Mouse (Mus musculus): ENCODE measurements around the gene Fam71f1. TPM values are rescaled to one million over a fixed set of nuclear protein-coding genes. Genes with fewer than 3 reads are reported as not detected.

Fam71f1 gene
- polyA plus RNA-seq, 1 experiment, result 372 TPM

DNA sequence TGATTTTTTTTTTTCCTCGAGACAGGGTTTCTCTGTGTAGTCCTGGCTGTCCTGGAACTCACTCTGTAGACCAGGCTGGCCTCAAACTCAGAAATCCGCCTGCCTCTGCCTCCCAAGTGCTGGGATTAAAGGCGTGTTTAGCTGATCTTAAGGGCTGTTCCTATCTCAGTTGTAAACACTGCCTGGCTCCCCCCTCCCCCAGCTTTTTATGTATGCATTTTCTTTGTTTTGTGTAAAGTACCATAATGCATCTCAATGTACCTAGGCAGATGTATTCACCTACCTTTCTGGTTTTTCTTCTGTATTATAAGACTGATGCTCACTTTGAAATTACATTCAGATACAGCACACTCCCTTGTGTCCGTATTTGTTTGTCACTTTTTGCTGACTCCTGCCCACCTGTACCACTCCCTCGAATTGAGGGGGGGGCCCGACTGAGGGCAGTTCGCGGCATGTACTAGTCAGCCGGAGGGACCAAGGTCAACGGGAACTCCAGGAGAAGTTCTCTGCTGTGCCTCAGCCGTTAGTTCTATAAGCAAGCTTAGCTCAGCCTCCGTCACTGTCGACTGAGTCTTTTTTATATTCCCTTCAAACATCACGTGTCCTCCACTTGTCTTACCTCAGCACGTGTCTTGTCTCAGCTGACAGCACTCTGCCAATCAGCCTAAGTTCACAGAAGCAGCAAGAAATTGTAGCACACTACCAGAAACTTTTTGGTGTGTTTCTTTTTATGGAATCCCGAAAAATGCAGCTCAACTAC lies 9.9 kb upstream of the Fam71f1 start:
- H3K27ac ChIP-seq (ENCODE audit: control insufficient read depth, insufficient read depth, low read depth, low read length), result no peak overlapping the region
- TF ChIP-seq POLR2A (IDR thresholded peaks at IDR 0.05; ENCODE audit: control insufficient read depth, low read depth, low read length) (no peak), CTCF (IDR thresholded peaks at IDR 0.05; ENCODE audit: control insufficient read depth, insufficient read depth, insufficient replicate concordance, low read depth, low read length) (no peak)
- H3K4me1 ChIP-seq (ENCODE audit: control insufficient read depth, insufficient read depth, low read length), result no peaks in the 10 kb centered on the region

DNA sequence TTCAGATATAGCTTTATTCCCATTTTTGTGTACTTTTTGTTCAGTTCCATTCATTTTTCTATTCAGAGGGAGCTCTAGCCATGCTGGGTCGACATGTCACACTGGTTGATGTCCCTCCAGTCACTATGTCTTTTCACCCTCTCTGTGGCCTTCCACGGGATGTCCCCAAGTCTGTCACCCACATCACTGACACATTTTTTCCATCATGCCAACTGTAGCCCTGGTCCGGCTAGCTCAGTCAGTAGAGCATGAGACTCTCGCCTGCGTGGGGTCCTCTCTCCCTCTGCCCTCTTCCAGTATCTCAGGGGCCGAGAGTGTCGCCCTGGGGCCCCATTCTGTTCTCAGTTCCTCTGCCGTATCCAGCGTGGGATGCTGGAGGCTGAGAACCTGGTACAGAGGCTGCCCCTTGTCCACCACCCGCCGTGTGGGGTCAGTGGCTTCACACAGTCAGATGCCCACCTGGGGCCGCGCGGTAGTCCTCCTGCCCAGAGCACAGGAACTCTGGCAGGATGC lies 5.2 kb upstream of the Fam71f1 start:
- Histone ChIP-seq H3K4me1 (ENCODE audit: control insufficient read depth, insufficient read depth, low read length) (no peaks in the 10 kb centered on the region), H3K27ac (ENCODE audit: control insufficient read depth, insufficient read depth, low read depth, low read length) (no peak overlapping the region), H3K4me3 (ENCODE audit: control insufficient read depth, low read depth, low read length) (peak overlapping the region; percentile 84), H3K36me3 (ENCODE audit: control insufficient read depth, insufficient read depth, low read length) (no peaks in the 10 kb centered on the region), H3K27me3 (ENCODE audit: control insufficient read depth, insufficient read depth, low read length) (no peaks in the 10 kb centered on the region)
- no peak for TF ChIP-seq POLR2A (IDR thresholded peaks at IDR 0.05; ENCODE audit: control insufficient read depth, low read depth, low read length)
- TF ChIP-seq CTCF (IDR thresholded peaks at IDR 0.05; ENCODE audit: control insufficient read depth, insufficient read depth, insufficient replicate concordance, low read depth, low read length), result no peak

More for the DNA sequence above, 9.9 kb upstream of the Fam71f1 start:
- no peak overlapping the region for H3K4me3 ChIP-seq (ENCODE audit: control insufficient read depth, low read depth, low read length)
- no peaks in the 10 kb centered on the region for H3K27me3 ChIP-seq (ENCODE audit: control insufficient read depth, insufficient read depth, low read length)
- H3K36me3 ChIP-seq (ENCODE audit: control insufficient read depth, insufficient read depth, low read length), result no peaks in the 10 kb centered on the region

DNA sequence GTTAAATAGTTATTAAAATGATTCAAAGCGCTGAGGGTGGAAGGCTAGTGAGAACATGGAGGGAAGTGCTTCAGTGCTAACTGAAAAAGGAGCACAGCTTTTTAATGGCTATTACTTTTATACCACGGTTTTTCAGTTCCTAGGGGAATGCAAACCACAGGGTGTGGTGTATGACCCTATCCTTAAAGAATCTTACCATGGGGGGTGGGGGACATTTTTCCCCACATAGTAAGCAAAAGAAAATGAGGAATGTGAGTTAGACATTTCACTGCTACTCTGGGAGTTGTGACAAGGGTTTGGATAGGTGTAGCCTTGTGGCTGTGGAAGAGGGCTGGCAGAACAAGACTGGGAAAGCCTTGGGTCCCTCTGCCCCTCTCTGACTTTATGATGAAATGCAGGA lies 1.7 kb upstream of the Fam71f1 start:
- no peaks in the 10 kb centered on the region for H3K4me1 ChIP-seq (ENCODE audit: control insufficient read depth, insufficient read depth, low read length)
- H3K27ac ChIP-seq (ENCODE audit: control insufficient read depth, insufficient read depth, low read depth, low read length), result no peak overlapping the region
- TF ChIP-seq CTCF (IDR thresholded peaks at IDR 0.05; ENCODE audit: control insufficient read depth, insufficient read depth, insufficient replicate concordance, low read depth, low read length), result no peak
- TF ChIP-seq POLR2A (IDR thresholded peaks at IDR 0.05; ENCODE audit: control insufficient read depth, low read depth, low read length), result no peak
- H3K36me3 ChIP-seq (ENCODE audit: control insufficient read depth, insufficient read depth, low read length), result no peaks in the 10 kb centered on the region
- peak overlapping the region; percentile 81 for H3K4me3 ChIP-seq (ENCODE audit: control insufficient read depth, low read depth, low read length)
- H3K27me3 ChIP-seq (ENCODE audit: control insufficient read depth, insufficient read depth, low read length), result no peaks in the 10 kb centered on the region

GRCm38 (mm10) chr6:29317941-29318340 lies 999 bp upstream of the Fam71f1 start:
- H3K27me3 ChIP-seq (ENCODE audit: control insufficient read depth, insufficient read depth, low read length), result no peaks in the 10 kb centered on the region
- peak overlapping the region; percentile 81 for H3K4me3 ChIP-seq (ENCODE audit: control insufficient read depth, low read depth, low read length)
- H3K4me1 ChIP-seq (ENCODE audit: control insufficient read depth, insufficient read depth, low read length), result no peaks in the 10 kb centered on the region
- TF ChIP-seq CTCF (IDR thresholded peaks at IDR 0.05; ENCODE audit: control insufficient read depth, insufficient read depth, insufficient replicate concordance, low read depth, low read length) (no peak), POLR2A (IDR thresholded peaks at IDR 0.05; ENCODE audit: control insufficient read depth, low read depth, low read length) (no peak)
- H3K36me3 ChIP-seq (ENCODE audit: control insufficient read depth, insufficient read depth, low read length), result no peaks in the 10 kb centered on the region
- no peak overlapping the region for H3K27ac ChIP-seq (ENCODE audit: control insufficient read depth, insufficient read depth, low read depth, low read length)

DNA sequence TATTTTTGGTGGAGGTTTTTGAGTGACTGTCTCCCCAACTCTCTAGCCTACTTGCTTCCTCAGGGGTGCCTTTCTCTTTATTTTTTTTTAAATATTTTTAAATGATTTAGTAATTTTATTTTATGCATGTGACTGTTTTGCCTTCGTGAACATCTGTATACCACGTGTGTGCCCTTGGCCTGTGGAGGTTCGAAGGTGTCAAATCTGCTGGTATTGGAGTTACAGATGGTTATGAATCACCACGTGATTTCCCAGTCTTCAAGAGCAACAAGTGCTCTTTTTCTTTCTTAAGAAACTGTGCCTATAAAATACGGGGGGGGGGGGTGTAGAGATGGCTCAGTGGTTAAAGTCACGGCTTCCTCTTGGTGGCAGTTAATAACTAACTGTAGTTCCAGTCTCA lies 2.6 kb downstream of the Fam71f1 start:
- Histone ChIP-seq H3K4me1 (ENCODE audit: control insufficient read depth, insufficient read depth, low read length) (no peaks in the 10 kb centered on the region), H3K36me3 (ENCODE audit: control insufficient read depth, insufficient read depth, low read length) (no peaks in the 10 kb centered on the region), H3K27ac (ENCODE audit: control insufficient read depth, insufficient read depth, low read depth, low read length) (no peak overlapping the region), H3K4me3 (ENCODE audit: control insufficient read depth, low read depth, low read length) (peak overlapping the region; percentile 69; the same call in 1 of the 2 replicates), H3K27me3 (ENCODE audit: control insufficient read depth, insufficient read depth, low read length) (no peaks in the 10 kb centered on the region)
- TF ChIP-seq CTCF (IDR thresholded peaks at IDR 0.05; ENCODE audit: control insufficient read depth, insufficient read depth, insufficient replicate concordance, low read depth, low read length) (no peak), POLR2A (IDR thresholded peaks at IDR 0.05; ENCODE audit: control insufficient read depth, low read depth, low read length) (no peak)

DNA sequence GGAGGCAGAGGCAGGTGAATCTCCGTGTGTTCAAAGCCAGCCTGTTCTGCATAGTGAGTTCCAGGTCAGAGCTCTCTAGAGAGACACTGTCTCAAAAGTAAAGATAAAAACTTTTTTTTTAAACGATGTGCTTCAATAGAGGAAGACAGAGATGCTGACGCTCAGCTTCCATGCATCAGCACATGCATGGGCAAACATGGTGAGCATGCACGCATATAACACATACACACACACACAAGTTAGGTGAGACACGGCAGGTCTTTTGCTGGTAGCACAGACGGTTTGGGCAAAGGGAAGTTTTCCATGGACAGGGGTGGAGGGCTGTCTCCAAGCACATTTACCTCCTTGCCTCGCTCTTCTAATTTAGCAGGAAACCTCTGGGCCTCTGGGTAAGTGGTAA lies 3.2 kb downstream of the Fam71f1 start:
- no peak overlapping the region for H3K27ac ChIP-seq (ENCODE audit: control insufficient read depth, insufficient read depth, low read depth, low read length)
- H3K36me3 ChIP-seq (ENCODE audit: control insufficient read depth, insufficient read depth, low read length), result no peaks in the 10 kb centered on the region
- no peak for TF ChIP-seq POLR2A (IDR thresholded peaks at IDR 0.05; ENCODE audit: control insufficient read depth, low read depth, low read length)
- TF ChIP-seq CTCF (IDR thresholded peaks at IDR 0.05; ENCODE audit: control insufficient read depth, insufficient read depth, insufficient replicate concordance, low read depth, low read length), result no peak
- peak overlapping the region; percentile 35 for H3K4me3 ChIP-seq (ENCODE audit: control insufficient read depth, low read depth, low read length)
- no peaks in the 10 kb centered on the region for H3K4me1 ChIP-seq (ENCODE audit: control insufficient read depth, insufficient read depth, low read length)
- H3K27me3 ChIP-seq (ENCODE audit: control insufficient read depth, insufficient read depth, low read length), result no peaks in the 10 kb centered on the region

DNA sequence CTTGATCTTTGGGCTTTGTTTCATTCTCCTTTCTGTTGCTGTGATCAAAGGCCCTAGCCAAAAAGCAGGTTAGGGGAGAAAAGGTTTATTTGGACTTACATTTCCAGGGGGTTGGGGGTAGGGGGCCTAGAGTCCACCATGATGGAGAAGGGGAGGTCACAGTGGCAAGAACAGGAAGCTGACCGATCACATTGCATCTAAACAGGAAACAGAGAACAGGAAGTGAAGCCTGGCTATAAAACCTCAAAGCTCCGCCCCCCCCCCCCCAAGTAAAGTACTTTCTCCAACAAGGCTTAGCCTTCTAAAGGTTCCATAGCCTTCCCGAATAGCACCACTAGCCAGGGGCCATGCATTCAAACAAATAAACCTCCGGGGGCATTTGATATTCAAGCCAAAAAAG lies 3.8 kb downstream of the Fam71f1 start:
- H3K4me3 ChIP-seq (ENCODE audit: control insufficient read depth, low read depth, low read length), result peak overlapping the region; percentile 16; the same call in 1 of the 2 replicates
- no peaks in the 10 kb centered on the region for H3K4me1 ChIP-seq (ENCODE audit: control insufficient read depth, insufficient read depth, low read length)
- no peak for TF ChIP-seq CTCF (IDR thresholded peaks at IDR 0.05; ENCODE audit: control insufficient read depth, insufficient read depth, insufficient replicate concordance, low read depth, low read length)
- H3K27me3 ChIP-seq (ENCODE audit: control insufficient read depth, insufficient read depth, low read length), result no peaks in the 10 kb centered on the region
- H3K36me3 ChIP-seq (ENCODE audit: control insufficient read depth, insufficient read depth, low read length), result no peaks in the 10 kb centered on the region
- H3K27ac ChIP-seq (ENCODE audit: control insufficient read depth, insufficient read depth, low read depth, low read length), result no peak overlapping the region; the same call in 1 of the 2 replicates
